Mouse (Mus musculus): ENCODE data around the gene Atp6ap2. TPM values are rescaled to one million over a fixed set of nuclear protein-coding genes. Genes with fewer than 3 reads are reported as not detected.
"Not testable (repeated sequence)": the region's sequence is repeated elsewhere in the genome, so short reads cannot be mapped to it uniquely, and the experiment has no call there.

Atp6ap2 gene
- total RNA-seq (2017) = 74.7 to 111 TPM (median 94.3 TPM) in 3 replicates

DNA sequence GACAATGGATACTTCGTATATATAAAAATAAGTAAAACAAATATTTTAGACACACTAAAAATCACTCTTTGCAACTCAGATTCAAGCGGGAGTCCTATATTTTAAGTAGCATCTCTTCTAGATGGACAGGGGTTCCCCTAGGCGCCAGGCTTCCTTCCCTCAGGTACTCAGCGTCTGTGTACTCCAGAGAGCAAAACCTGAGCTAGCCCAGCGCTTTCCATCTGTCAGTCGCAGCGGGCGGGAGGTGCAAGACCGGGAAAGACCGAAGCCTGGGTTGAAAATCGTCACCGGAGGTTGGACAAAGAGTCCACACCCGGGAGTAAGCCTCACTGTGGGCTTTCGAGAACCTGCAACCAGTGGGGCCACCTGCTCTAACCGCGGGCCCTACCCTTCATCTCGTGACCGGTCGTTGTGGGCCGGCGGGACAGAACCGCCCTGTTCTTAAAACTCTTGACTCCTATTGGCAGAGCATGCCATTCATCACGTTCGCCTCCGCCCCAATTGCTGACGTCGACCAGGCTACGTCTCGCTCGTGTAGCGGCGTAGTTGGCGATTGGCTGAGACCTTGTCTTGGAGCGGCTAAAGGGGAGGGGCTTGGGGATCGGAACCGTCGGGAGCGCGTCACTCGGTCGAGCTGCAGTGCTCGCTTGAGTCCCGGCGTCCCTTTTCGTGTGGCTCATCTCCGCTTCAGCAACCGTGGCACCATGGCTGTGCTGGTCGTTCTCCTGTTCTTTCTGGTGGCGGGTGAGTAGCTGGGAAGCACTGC, at the start of gene Atp6ap2:
TSS of gene Atp6ap2 (plus strand) at position 610 of the 766 bp plus-strand sequence.
- peak; percentile 100 for ATAC-seq (replicated peaks; ENCODE audit: insufficient number of reproducible peaks, low FRiP score, low TSS enrichment, poor library complexity, severe bottlenecking)

DNA sequence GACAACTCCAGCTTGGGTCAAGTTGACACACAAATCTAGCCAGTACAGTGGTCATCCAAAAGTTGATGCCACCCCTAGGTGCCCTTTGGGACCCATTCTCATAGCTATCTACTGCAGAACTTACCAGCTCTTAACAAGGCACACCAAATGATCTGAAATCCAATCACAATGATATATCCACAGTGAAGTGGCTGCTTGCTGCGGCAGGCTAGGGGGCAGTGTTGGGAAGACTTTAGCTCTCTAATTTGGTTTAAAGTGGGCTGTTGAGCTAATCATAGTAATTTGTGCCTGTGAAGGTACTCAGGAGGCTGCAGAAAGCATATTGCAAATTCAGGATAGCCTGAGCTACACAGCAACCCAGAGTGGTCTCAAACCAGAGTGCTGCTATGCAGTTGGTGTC, 43.2 kb upstream of the Atp6ap2 start:
- no peak for ATAC-seq (replicated peaks; ENCODE audit: insufficient number of reproducible peaks, low FRiP score, low TSS enrichment, poor library complexity, severe bottlenecking)

DNA sequence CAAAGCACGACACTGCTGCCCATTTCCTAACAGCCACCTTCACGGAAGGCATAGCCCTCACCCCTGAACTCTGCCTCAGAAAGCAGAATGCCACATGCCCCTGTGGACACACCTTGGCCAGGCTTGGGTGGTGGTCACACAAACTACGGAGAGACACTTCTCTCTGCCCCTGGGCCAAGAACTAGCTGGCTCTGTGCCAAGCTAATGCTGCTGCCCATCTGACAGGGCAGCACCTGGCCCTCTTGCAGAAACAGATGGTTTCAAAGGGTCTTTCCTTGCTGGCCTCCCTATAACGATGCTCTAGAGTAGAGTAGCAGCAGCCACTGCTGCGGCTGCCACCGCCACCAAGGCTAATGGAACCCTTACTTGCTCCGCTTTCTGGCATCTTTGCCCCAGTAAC, 30.5 kb upstream of the Atp6ap2 start:
- no peak for ATAC-seq (replicated peaks; ENCODE audit: insufficient number of reproducible peaks, low FRiP score, low TSS enrichment, poor library complexity, severe bottlenecking)

DNA sequence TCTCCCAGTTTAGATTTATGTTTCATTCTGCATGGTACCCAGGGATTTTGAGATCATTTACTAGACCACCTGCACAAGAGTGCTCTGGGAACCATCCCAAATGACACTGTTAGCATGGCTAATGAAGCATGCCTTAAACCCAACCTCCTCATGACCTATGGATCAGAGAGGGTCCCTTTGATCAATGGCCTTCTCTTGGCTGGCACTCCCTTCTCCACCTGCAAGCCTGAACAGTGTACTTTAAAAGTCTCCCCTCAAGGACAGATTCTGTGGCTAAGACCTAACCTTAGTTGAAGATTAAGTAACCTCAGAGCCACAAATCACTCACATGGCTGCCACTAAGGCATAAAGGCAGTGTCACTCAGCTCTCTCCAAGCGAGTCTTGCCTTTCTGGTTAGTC, 16.2 kb upstream of the Atp6ap2 start:
- ATAC-seq (replicated peaks; ENCODE audit: insufficient number of reproducible peaks, low FRiP score, low TSS enrichment, poor library complexity, severe bottlenecking) = no peak

DNA sequence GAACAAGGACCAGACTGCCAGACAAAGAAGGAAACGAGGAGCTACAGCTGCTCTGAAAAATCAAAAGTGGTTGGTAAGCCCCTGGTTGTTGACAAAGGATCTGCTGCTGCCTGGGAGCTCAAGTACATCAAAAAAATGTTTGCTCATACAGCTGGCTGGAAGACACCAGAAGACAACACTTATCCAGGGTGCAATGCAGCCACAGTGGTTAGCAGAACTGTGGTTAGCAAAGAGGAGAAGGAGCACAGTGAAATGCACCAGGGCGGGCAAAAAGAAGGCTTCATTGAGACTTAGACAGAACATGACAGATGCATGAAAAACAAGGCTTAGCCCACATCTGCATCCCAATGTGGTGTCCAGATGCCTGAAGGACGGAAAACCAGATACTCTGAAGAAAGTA, 9.7 kb upstream of the Atp6ap2 start:
- ATAC-seq (replicated peaks; ENCODE audit: insufficient number of reproducible peaks, low FRiP score, low TSS enrichment, poor library complexity, severe bottlenecking) = no peak

DNA sequence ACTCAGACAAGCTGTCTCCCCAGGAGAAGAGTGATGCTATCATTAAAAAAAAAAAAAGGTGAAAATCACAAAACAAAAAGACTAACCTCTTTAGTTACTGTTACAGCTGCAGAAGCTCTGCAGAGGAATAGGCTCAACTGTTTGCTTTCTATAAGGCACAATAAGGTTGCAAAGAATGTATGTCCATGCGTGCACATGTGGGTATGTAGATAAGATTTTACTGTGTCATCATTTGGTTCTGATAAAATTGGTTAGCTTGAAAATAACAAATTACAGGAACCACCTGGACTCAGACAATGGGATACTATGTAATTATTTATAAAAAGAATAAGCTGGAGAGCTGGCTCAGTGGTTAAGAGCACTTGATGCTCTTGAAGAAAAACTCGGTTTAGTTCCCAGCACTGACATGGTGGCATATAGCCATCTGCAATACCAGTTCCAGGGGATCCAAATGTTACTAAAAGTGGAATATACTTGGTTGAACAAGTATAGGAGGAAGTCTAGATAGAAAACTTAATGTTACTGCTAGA, 9.2 kb upstream of the Atp6ap2 start:
- no peak for ATAC-seq (replicated peaks; ENCODE audit: insufficient number of reproducible peaks, low FRiP score, low TSS enrichment, poor library complexity, severe bottlenecking)

DNA sequence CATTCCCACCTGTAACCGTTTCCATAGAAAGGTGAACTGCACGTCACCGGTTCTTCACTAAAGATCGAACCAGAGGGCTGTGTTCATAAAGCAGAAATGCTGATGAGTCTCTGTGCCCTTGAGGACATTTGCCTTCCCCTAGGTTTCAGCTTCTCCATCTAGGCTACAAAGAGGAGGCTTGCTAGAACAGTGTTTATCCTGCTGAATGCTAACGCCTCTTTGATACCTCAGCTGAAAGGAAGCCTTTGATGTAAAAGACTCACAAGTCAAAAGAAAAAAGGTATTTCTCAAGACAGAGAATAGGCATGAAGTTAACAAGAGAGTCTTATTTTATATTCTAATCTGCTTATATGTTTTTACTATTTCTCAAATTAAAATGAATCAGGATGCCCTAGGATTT, 4.3 kb upstream of the Atp6ap2 start:
- ATAC-seq (replicated peaks; ENCODE audit: insufficient number of reproducible peaks, low FRiP score, low TSS enrichment, poor library complexity, severe bottlenecking) = no peak

DNA sequence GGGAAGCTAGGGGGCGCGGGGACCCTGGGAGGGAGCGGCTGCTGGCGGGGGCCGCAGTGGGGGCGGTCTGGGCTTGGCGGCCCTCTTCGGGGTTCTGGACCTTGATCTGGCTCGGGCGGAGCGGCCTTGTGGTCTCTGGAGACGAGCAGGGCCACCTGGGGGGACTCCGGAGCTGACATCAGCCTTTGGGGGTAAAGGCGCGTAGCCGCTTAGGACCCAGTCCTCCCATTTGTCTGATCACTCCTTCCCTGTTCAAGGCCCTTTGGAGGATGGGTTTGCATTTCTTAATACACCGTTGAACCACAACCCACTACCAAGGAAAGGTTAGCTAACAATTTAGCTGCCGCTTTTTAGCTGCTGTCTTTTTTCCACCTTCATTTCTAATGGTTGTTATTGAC, 356 bp downstream of the Atp6ap2 start:
- ATAC-seq (replicated peaks; ENCODE audit: insufficient number of reproducible peaks, low FRiP score, low TSS enrichment, poor library complexity, severe bottlenecking) = no peak

DNA sequence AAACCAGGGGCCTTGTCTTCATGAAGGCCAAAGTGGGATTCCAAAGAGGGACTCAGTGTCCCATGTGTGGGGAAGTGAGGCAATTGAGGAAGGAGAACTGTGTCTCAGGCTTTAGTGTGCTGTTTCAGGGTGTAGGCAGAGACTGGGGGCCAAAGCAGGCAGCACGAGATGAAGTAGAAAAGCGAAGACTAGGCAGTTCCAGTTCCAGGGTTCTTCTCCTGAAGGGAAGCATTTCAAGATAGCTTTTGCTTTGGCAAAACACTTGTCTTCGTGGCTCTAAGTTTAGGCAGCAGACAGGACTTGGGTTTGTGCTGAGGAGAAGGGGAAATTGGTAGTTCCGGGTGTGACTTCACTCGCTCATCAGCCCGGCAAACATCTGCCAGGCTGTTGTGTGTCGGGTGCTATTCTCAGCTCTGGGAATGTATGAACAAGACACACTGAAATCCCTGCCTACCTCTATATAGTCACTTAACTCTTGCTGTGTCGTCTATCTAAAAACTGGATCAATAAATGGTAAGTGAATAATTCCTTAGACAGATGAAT, 3.9 kb downstream of the Atp6ap2 start:
- no peak for ATAC-seq (replicated peaks; ENCODE audit: insufficient number of reproducible peaks, low FRiP score, low TSS enrichment, poor library complexity, severe bottlenecking)

DNA sequence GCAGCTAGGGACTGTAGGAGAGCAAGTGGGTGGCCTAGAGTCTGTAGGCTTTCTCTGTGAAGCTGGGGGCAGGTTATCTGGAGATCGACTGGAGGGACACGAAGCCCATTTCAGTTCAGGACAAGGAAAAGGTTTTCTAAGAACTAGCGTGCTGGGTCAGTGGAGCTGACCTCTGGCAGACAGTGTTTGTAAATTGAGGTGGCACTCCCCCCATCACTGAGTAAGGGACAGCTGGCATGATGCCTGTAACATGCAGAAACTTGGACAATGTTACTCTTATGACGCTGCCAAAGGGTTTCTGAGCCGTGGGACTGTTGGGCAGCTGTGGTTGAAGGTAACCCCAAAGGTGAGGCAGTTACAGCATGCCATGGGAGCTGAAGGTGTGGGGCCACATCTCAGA, 4.4 kb downstream of the Atp6ap2 start:
- ATAC-seq (replicated peaks; ENCODE audit: insufficient number of reproducible peaks, low FRiP score, low TSS enrichment, poor library complexity, severe bottlenecking) = no peak

DNA sequence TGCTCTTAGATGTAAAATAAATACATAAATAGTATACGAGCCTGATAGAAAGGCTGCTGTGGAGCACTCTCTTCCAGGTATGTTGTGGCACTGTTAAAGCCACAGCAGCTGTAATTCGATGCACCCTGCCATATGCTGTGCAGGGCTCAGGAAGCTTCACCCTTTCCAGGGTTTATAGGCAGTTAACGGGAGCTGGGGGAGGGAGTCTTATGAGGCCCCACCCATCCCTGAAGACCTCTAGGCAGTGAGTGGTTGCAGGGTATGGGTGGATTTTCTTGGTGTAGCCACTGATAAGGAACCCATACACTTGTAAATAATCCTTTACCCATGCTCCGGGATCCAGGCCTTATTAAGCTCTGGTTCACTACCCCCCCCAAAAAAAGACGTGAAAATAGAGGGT, 6.2 kb downstream of the Atp6ap2 start:
- no peak for ATAC-seq (replicated peaks; ENCODE audit: insufficient number of reproducible peaks, low FRiP score, low TSS enrichment, poor library complexity, severe bottlenecking)

DNA sequence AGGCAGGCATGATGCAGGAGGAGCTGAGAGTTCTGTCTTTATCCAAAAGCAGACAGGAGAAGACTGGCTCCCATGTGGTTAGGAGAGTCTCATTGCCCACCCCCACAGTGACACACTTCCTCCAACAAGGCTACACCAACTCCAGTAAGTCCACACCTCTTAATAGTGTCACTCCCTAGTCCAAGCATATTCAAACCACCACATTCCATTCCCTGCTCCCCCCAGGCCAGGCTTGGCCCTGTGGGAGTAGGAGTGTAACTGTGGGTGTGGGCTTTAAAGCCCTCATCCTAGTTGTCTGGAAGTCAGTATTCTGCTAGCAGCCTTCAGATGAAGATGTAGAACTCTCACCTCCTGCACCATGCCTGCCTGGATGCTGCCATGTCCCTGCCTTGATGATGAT, 22.9 kb downstream of the Atp6ap2 start:
- not testable (repeated sequence) for ATAC-seq (replicated peaks; ENCODE audit: insufficient number of reproducible peaks, low FRiP score, low TSS enrichment, poor library complexity, severe bottlenecking)

DNA sequence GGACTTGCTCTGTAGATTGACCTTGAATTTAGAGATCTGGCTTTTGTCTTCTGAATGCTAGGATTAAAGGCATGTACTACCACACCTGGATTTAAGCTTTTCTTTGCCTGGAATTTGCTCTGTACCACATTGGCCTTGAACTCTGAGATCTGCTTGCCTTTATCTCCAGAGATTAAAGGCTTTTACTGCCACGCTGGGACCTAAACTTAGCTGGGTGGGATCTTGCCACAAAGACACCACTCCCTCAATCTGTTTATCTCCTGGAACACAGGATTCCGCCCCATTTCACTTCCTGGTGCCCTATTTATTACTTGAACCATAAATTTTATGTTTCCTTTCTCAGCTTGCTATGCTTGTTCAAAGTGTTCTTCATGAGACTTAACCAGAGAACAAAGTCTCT, 23.6 kb downstream of the Atp6ap2 start:
- no peak for ATAC-seq (replicated peaks; ENCODE audit: insufficient number of reproducible peaks, low FRiP score, low TSS enrichment, poor library complexity, severe bottlenecking)

DNA sequence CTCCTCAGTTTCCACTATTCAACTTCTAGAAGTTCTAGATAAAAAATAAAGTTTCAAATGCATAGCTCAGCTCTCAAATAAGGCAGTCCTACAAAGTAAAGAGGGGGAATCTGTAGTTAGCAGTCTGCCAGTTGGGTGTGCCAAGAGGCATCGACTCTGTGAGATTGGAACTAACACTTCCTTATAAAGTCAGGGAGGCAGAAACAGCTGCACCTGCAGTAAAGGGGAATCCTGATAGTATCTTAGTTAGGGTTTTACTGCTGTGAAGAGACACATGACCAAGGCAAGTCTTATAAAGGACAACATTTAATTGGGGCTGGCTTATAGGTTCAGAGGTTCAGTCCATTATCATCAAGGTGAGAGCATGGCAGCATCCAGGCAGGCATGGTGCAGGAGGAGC, 24.8 kb downstream of the Atp6ap2 start:
- not testable (repeated sequence) for ATAC-seq (replicated peaks; ENCODE audit: insufficient number of reproducible peaks, low FRiP score, low TSS enrichment, poor library complexity, severe bottlenecking)

DNA sequence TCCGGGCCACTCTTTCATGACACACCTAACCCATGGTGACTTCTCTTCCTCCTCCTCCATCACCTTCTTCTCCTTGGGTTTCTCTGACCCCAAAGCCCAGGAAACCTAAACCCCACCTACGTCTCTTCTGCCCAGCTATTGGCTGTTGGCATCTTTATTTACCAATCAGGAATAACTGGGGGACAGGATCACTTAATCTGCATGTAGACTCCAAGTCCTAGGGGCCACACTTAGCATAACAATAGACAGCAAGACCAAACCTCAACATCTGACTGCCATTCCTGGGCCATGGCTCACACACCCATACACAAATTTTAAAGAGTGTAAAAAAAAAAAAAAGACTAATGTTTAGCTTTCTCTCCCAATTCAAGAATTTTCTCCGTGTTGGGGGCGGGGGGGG, 37.5 kb downstream of the Atp6ap2 start:
- no peak for ATAC-seq (replicated peaks; ENCODE audit: insufficient number of reproducible peaks, low FRiP score, low TSS enrichment, poor library complexity, severe bottlenecking)

DNA sequence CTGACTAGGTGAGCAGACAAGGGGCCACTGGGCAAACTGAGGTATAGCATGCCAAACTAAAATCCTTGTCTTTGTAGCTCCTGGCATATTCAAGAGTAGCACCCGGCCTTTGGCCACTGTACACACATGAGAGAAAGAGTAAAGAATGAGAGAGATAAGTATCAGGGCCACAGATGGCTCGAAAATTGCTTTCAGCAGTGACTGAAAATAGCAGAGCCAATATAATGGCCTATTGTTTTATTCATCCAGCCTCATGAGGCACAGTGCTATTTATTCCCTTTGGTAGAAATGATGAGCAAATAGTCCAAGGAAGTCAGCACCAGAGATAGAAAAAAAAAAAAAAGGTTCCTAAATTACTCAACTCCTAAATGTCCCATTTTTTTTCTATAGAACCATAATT, 57.4 kb downstream of the Atp6ap2 start:
- ATAC-seq (replicated peaks; ENCODE audit: insufficient number of reproducible peaks, low FRiP score, low TSS enrichment, poor library complexity, severe bottlenecking) = no peak

DNA sequence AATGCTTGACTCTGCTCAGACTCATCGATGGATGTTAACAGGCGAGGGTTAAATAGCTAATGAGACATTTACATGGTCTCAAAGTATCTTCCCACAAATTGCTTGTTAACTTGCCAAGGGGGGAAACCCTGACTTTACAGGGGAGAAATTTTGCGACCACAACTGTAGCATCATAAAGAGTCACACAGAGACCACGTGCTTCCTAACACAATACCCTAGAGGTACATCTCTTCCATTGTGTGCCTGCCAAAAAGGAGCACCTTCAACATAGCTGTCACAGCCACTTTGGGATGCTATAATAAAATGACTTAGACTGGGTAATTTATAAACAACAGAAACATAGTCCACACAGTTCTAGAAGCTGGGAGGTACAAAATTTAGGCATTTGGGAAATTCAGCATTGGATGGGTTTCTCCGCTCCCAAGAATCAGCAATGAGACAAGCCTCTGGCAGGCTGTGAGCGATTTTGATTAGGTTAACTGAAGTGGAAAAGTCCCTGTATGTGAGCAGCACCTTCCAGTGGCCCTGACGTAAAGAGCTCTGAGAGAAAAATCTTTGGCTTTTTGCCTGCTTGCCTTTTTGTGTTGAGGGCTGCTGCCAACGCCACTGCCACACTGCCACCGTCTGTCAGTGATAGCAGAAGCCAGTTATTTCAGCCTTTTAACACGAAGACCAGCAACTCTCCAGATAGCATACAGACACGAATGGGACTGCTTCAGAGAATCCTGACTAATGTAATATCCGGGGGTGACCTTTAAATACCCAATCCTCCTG, 58.1 kb downstream of the Atp6ap2 start:
- ATAC-seq (replicated peaks; ENCODE audit: insufficient number of reproducible peaks, low FRiP score, low TSS enrichment, poor library complexity, severe bottlenecking) = no peak

DNA sequence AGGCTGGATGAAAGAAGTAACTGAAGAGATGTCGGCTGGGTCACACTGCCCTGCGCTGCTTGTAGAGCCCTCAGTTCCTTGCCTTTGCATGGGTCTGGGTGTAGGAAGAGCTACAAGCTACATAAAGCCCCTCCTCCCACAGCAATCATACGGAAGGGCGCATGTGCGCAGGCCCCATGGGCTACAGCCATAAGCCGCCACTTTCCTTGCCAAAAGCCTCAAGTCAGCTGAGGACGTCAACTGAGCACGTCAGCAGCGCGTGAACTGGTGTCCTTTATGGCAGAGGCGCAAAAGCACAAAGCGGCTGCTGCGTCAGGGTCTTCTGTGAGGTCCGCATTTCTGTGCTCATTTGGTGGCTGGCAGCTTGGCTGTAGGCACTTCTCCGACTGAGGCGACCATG, 64.3 kb downstream of the Atp6ap2 start:
- no peak for ATAC-seq (replicated peaks; ENCODE audit: insufficient number of reproducible peaks, low FRiP score, low TSS enrichment, poor library complexity, severe bottlenecking)

DNA sequence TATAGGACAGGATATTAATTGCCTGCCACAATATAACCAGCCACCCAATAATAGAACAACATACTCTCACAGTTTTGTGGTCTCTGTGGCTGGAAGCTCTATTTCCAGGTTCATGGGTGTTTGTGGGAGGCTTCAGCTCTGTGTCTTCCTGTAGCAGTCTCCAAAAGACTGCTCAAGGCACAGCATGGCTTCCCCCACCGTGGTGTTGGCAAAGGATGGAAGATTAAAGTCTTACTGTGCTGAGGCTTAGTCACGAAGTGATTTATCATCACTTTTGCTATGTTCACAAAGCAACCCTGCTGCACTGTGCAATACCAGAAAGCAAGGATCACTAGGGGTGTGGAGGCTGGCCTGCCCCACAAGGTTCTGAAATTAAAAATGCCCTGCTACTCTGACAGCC, 66.3 kb downstream of the Atp6ap2 start:
- ATAC-seq (replicated peaks; ENCODE audit: insufficient number of reproducible peaks, low FRiP score, low TSS enrichment, poor library complexity, severe bottlenecking) = no peak
